Mouse (Mus musculus) layer of hippocampus, postnatal 25 days (tissue): ENCODE measurements around the gene Tbcd. TPM values are rescaled to one million over a fixed set of nuclear protein-coding genes. Genes with fewer than 3 reads are reported as not detected.

Source experiments
- DNase-seq, 2 experiments: peaks; one replicate each; pipeline ENCODE4 v3.0.0; 2022; ENCODE audit warnings: mixed read lengths in 2 of 2, low spot score in 1 of 2; ENCODE audit errors: extremely low spot score in 1 of 2
- total RNA-seq, 2 experiments: library from RNA; stranded (reverse); gene quantifications; 2 replicates each; pipeline ENCODE4 v1.2.3; 2021

Gene Tbcd
- 10 to 100 TPM; 41.7 to 46.2 TPM for total RNA-seq

DNA sequence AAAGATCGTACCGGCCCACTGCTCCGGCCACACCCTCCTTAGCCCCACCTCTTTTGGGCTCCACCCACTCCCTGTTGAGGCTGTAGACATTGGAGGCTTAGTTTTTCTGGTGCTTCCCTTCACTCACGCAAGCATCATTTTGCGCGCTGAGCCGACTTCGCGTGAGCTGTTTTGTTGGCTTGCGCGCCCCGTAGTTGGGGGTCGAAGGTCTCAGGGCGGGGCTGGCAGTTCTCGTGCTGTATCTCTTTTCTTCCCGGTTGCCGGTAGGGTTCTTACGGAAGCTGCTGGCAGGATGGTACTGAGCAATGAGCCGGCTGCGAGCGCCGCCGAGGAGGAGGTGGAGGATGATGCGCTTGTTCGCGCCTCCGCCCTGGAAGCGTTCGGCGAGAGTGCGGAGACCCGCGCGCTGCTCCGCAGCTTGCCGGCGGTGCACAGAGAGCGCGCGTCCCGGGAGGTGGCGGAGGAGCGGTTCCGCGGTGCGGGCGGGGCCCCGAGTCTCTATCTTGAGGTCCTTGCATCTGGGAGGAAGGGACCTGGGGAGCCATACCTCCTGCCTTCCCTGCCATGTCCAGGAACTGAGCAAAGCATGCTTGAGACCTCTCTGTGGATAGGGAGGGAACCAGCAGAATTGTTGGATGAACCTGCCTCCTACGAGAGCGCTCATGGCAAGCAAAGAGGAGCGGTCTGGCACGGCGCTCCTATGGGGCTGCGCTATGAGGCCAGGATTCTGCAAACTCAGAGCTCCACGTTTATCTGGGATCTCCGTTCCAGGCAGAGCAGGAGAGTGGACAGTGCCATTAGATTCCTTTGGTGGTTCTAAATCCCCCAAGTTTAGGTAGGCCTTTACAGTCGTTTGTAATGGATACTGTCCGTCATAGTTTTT is at the start of gene Tbcd:
Gene Tbcd (plus strand): TSS at position 197 of the 883 bp plus-strand sequence.
- DNase-seq, result peak; percentile 95 to 99

DNA sequence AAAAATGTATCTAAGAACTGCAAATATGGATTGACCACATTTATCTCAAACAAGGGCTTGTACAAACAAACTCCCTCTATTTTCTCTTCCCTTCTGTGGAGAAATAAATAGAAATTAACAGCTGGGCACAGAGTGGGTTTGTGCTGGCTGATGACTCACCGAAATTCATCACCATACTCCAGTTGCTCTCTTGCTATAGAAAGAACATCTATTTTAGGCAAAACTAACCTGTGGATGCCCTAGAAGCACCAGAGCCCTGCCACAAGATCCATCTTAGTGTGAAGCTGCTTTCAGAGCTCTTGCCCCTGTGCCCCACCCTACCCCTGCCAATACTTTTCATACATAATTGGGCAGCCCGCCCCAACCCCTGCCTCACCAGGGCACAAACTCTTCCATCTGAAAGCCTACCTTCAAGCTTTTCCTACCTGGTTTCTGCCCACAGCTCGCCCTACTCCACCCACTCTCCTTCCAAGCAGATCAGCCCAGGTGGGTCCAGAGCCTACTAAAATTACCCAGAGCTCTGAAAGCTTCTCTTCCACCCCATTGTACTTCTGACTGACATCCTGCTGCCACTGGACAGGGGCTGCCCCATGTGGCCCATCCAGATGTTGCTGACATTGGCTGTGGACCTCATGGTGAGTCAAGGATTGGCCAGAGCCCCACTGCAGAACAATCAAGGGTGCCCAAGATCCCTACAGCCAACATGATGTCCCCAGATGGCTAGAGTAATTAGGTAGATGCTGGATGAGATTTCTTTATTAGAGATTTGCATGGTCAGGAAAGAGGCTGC is 44.2 kb upstream of the Tbcd start:
- DNase-seq, result no peak

DNA sequence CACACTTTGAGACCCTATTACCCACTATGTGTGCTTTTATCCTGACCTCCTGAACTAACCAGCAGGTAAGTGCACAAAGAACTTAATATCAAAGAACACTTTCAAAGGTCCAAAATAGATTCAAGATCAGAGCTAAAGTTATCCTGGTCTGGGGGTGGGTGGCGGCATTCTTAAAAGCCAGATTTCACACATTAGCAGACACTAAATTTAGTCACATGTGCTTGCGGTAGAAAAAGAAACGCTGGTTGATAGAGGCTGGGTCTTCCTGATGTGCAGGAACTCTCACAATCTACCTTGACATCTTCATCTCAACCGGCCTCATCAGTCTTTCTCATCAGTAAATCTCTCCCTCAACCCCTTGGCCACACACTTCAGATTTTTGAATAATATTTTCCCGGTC is 37.0 kb upstream of the Tbcd start:
- DNase-seq, result no peak

DNA sequence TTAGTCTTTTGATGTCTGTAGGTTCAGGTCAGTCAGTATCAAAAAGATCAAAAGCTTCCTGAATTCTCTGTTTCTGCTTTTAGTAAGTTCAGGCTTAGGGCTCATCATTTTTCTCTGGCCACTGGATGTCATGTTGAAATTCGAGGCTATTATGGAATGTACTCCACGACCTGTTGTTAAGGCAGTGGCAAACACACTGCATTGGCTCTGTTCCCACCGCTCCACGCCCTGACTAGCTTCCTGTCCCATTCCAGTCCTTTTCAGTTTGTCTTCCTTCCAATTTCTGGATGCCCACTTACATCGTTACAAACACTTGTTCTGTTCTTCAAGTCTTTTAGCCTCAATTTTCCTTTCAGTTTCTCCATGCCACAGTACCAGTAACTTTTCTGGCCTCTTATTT is 36.4 kb upstream of the Tbcd start:
- no peak for DNase-seq

DNA sequence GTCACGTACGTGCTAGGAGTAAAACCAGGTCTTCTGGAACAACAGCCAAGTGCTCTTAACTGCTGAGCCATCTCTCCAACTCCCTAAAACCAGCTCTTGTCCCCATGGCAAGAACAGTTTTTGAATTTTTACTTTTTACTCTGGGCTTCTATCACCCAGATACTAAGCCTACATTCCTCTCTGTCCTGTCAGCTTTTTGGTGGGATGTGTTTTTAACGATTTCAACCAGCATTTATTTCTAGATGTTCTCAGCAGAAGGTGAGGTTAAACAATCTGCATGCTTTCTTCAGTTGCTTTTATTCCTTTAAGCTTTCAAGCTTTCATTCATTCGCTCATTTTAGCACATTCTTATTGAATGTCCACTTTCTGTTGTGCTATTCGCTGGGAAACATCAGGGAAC is 33.8 kb upstream of the Tbcd start:
- no peak for DNase-seq

DNA sequence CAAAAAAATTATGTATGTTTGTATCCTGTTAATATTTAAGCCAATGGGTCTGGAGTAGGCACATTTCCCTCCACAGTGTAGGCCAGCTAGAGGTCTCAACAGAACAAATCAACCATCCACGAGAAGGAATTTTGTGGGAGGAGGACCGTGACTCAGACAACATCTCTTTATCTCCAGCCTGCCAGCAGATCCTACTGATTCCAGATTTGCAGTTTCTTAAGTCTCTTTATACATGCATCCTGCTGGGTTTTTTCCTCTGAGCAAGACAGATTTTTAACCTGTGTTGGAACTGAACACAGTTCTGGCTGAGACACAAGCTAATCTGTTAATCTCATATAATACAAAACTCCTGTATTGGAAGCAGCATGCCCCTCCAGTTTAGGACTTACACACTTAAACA is 32.8 kb upstream of the Tbcd start:
- no peak for DNase-seq

DNA sequence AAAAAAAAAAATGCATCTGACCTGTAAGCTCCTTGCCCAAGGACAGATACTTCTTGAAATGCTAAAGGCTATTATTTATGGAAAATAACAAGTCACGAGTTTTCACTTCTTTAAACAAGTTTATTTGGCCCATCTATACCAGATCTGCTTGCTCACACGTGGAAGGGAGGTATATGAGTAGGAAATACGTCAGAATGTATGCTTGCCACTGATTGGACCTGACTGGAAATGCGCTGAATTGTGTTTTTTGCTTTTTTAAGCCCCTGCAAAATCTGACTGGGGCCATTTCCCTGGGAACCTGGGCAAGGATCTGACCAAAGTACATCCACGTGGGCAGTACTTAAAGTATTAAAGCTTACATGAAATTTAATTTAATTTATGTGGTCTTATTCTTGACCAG is 31.4 kb upstream of the Tbcd start:
- no peak for DNase-seq

DNA sequence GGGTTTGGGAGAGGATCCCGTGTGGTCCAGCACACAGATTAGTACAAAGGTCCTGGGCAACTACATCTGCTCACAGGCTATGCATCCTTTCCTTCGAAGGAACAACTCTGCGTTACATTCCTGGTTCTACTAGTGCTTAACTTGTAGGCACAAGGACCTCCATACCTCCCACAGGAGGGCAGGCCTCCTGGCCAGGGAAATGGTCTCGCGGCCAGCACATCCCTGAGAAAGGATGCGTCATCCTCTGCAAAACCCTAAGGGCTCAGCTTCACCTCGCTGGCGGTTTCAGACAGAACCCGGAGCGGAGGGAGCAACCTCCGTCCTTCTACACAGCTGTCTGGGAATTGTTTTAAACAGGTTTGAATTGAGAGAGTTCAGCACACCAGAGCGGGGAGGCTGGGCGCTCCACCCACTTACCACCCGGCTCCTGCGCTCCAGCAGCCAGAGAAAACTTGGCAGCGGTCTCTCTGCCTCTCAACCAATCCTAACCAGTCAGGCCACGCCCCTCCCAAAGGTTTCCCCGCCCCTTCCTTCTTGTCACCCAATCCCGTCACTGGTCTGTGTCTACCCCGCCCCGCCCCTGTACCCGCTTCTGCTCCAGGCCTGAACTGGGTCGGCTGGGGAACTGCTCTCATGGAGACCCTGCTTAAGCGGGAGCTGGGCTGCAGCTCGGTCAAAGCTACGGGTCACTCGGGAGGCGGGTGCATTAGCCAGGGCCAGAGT is 30.8 kb upstream of the Tbcd start, which contains the start of gene Fn3krp:
Gene Fn3krp (plus strand): TSS at position 572 of the 723 bp plus-strand sequence.
- peak; percentile 89 to 90 for DNase-seq

DNA sequence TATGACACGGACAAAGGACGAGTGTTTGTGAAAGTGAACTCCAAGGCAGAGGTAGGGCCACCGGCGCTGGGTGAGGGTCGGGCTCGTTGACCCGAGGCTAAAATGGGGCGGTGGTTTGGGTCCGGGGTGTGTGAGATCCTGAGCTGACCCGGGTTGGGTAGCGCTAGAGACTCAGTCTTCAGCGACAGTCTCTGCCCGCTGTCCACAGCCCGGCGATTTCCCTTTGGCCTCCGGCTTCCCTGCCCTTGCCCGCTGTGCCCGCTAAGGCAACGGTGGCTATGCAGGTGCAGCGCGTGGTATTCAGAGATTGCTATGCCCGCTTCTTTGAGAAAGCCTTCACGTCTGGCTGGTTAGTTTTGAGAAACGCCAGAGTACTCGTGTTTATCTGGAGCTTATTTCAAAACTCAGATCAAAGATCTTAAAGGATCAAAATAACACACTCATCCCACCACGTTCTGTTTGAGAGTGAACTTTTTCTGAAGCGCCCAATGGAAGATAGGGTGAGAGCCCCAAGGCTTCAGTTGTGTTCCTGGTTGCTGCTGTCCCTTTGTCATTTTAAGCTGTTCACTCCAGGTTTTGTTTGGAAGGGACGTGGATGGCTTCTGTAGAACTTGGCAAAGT is 30.1 kb upstream of the Tbcd start:
- DNase-seq, result no peak

DNA sequence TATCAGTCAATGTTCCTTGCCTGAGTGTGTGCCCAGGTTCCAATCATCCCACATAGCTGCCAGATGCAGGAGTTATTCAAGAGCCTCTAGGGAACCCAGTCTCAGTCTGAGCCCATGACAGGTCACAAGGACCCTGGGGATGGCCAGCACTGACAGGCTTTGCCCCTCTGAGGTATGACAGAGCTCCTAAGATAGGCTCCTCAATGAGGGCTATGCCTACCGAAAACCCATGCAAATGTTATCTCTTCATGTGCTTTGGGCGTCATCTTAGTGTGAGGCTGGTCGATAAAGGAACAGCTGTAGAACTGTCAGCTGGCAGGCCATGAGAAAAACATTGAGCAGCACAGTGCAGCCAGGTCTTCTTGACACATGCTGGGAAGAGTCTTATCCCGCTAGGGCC is 18.4 kb upstream of the Tbcd start:
- no peak for DNase-seq

DNA sequence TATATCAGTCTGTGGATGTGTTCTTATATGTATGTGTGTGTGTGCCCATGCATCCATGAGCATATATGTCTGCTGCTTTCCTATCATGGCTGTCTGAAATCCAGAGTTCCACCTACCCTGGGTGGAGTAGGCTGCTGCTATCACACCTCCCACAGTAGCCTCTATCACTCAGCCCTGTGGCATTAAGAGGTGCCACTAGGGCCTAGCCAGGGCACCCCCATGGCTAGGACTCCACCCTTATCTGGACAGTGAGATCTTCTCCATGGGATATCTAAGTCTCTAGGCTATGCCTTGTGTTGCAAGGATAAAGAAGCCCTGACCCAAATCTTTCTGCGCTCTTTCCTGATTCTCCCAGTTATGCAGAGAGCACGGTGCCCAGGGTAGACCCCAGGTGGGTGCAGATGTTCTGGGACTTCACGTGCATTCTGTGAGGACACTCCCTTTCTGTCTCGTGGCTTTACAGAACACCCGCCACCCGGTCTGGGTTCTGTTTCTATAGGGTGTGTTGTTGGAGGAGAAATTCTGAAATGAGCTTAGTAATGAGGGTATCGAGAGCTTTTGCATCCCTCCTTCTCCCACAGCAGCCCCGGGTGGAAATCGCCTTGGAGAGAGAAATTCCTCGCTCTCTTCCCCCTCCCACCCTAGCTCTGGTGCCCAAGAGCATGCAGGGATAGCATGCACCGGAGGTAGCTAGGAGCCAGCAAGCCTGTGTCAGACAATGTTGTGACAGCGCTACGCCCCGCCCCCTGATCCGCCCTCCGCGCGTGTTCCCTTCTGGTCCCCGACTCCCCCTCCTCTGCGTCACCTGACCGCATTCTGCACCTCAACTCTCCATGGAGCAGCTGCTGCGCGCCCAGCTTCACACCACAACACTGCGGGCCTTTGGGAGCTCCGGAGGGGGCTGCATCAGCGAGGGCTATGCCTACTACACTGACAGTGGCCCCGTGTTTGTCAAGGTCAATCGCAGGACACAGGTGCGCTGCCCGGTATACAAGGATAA is 17.3 kb upstream of the Tbcd start, which contains the start of gene Fn3k:
Gene Fn3k (plus strand): TSS at position 758 of the 1,000 bp plus-strand sequence.
- DNase-seq, result peak; percentile 83 to 89

DNA sequence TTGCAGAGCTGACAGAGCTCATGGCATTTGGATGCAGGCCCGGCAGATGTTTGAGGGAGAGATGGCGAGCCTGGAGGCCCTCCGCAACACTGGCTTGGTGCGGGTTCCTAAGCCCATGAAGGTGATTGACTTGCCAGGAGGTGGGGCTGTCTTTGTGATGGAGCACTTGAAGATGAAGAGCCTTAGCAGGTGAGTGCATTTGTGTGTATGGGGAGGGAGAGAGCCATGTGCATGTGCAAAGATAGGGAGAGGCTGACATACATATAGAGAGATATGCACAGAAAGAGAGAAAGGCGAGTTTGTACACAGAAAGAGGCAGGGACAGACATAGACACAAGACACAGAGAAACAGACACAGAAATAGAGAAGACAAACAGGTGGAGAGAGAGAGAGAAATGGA is 14.5 kb upstream of the Tbcd start:
- no peak for DNase-seq

DNA sequence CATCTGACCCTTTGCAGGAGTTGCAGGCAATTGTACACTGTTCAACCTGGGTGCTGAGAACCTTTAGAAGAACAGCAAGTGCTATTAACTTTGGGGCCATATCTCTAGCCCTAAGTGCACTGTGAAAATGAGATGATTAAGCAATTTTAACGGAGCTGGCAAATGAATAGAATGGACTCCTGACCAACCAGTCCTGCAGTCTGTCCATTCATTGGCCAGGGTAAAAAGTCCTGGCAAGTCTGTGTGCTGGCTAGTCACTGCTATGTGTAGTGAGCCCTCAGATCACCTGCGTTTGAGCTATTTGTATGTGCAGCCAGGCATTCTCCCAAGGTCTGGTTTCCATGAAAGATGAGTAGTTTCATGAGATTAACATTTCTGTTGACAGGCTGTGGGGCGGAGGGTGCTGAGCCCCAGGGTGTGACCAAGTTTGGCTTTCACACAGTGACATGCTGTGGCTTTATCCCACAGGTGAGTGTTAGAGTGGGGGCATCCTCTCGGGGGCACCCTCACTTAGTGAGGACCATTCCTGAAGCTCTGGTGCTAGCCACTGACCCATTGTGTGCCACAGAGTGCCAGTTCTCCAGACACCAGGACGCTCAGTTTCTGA is 12.0 kb upstream of the Tbcd start:
- no peak for DNase-seq

DNA sequence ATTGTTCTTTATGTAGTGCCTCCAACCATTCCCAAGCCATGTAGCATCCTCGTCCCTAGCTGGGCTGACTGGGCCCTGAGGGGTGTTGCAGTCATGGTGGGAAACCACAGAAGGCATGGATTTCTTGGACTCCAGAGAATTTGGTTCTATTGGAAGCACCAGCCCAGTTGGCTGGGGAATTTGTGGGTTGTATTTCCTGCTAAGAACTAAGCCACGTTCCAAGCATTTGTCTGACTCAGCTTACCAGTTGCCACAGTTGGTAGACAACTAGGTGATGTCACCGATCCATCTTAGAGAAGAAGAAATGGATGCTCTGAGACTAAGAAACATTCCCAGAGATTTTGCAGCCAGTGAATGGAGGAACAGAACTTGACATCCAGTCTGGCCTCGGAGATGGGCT is 10.1 kb upstream of the Tbcd start:
- DNase-seq, result no peak

DNA sequence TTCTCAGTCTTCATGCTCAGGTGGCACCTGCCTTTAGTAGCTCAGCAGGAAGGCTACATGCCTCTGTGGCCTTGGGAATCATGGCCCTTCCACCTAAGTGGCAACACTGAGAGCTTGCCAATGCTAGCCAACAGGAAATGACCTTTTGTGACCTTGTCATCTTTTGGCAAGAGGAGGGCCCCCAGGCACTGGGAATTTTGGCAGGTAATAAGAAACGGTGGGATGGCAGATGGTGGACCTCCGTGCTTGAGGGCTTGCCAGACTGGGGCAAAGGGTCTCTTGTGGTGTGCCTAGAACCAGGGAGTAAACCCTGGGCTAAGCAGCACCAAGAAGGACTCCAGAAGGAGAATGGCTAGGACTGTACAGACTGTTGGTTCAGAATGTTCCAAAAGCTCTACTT is 9.7 kb upstream of the Tbcd start:
- DNase-seq, result no peak

DNA sequence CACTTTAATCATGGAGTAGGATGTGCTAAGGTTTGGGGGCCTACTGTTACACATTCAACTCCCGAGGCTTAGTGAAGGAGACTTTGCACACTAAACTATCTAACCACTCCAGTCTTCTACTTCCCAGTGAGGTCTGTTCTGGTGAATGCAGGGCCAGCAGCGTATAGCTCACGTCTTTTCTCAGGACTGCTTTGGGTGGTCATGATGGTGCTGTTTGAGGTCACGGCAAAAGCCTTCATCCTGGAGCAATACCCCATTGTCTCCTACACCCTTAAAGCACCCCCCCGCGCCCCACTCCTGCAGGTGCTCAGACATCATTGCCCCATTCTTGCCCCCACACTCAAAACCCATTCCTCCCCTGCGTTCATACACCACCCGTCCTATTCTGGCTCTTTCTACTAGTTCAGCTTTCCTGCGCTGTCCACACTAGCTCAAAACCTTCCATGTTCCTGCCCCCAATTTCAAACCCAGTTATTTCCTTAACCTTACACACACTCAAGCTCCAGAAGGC is 478 bp upstream of the Tbcd start:
- no peak for DNase-seq

DNA sequence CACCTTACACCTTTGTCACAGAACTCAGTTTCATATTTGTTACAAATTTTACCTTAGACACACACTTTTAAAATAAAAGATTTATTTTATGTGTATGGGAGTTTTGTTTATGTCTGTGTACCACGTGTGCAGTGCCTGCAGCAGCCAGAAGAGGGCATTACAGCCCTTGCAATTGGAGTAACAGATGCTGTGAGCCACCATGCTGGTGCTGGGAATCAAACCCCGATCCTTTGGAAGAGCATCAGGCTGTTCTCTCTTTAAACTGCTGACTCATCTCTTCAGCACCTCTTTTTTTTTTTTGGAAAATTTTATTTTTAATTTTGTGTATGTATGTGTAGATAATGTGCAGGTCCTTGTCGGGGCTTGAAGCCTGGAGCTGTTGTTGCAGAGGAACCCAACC is 6.1 kb downstream of the Tbcd start:
- no peak for DNase-seq

DNA sequence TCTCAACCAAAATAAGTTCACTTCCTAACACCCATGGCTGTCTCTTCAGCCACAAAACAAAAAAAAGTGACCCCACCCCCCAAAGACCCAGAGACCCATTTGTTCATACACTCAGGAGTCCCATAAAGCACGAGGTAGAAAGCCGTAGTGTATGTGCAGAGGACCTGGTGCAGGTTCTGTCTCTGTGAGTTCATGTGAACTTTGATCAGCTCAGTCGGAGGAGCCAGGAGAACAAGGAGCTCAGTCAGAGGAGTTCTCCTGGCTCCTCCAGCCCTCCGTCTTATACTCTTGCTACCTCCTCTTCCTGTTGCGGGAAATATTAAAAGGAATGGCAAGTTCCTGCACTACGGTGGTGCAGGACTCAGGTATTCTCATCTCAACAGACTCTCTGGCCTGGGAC is 15.7 kb downstream of the Tbcd start:
- no peak for DNase-seq

DNA sequence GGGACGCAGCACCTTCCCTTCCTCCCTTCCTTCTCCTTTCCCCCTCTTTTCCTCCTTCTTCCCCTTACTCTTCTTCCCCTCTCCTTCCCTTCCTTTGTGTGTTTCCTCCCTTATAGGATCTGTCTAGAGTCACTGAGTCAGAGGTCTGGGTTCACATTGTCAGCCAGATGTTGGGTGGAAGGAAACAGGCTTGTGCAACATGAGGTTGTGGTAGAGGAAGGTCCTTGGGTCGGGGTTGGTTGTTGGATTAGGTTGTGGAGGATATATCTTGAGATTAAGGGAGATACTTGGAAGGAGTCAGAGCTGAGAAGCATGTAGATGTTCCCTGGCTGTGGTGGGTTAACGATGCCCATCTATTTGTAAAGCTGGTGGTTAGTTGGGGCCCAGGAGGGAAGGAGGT is 23.1 kb downstream of the Tbcd start:
- DNase-seq, result no peak
